Mouse (Mus musculus) kidney, adult 2 months (tissue): ENCODE measurements at regions not wholly inside any gene's neighbourhood (a gene's known extent, or its start where the extent isn't known, plus 50 kb on each side); places are given as distances from the start of the nearest gene placed in this dataset.

Experiments
- CTCF ChIP-seq: fragments of 200-500 bp; conservative IDR thresholded peaks from 2 replicates; pipeline ENCODE4 v1.5.1; 2011; ENCODE audit warnings: low read depth, mild to moderate bottlenecking, control low read depth, low read length, moderate library complexity, mixed read lengths; ENCODE audit not compliant: insufficient read depth, insufficient read length
- POLR2A ChIP-seq: fragments of 200-500 bp; IDR thresholded peaks from one replicate; pipeline ENCODE4 v1.6.1; 2011; ENCODE audit warnings: low read depth, low read length, control low read depth

GRCm38 (mm10) chr8:102491015-102491414 is 294.4 kb downstream of the Cdh11 start:
- TF ChIP-seq CTCF (no peak), POLR2A (no peak)
